18 mouse cellular contexts compared by ENCODE assay signal in the genomic region with DNA sequence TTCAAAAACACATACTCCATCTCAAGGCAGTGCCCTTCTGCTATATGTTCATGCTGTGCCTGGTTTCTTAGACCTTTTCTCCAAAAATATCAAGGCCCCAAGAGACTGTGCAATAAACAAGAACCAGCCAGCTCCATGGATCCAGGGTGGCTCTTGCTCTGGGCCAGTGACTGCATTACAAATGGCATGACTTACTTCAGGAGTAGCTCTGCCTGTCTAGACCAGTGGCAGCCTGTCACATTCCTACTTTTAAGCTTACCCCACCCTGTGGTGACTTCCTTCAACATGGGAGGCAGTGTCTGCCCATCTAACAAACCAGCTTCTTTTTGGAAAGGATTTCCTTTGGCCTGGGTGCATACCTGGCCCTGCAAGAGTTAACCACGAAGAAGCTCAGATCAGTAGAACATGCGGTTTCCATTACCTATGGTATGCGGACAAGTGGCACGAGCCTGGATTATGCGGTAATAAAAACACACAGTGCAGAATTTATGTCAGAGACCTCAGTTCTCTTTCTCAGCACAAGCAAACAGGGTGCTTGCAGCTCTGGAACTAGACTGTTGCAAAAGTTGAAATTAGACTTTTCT.
DNase-seq lines count a peak whose midpoint lies in the region; ATAC-seq lines count a peak whose summit lies in the region.
"Had no signal": no experiment of that assay in that cellular context is flagged by ENCODE, and none has a peak within 500 bp of the region (broad histone marks: within the 10 kb centered on the region; RNA-seq: fewer than 3 reads in every experiment).

No protein-coding gene starts in this region.

- H3K9me3 ChIP-seq in kidney, embryonic 16.5 days (ENCODE audit: low read length): no peaks in the 10 kb centered on the region
- H3K9me3 ChIP-seq in embryonic facial prominence, embryonic 12.5 days: no peaks in the 10 kb centered on the region
- no peaks in the 10 kb centered on the region for H3K9me3 ChIP-seq in limb, embryonic 13.5 days
- H3K9me3 ChIP-seq: forebrain, embryonic 12.5 days; hindbrain, embryonic 13.5 days; megakaryocyte, embryonic 14.5 days had no signal

- no peaks in the 10 kb centered on the region for H3K27me3 ChIP-seq in kidney, embryonic 16.5 days (ENCODE audit: insufficient read depth, low read length)
- H3K27me3 ChIP-seq in embryonic facial prominence, embryonic 12.5 days: no peaks in the 10 kb centered on the region
- H3K27me3 ChIP-seq in limb, embryonic 13.5 days: no peaks in the 10 kb centered on the region
- H3K27me3 ChIP-seq: forebrain, embryonic 12.5 days; hindbrain, embryonic 13.5 days; megakaryocyte, embryonic 14.5 days had no signal

- no peak overlapping the region for H3K9ac ChIP-seq in kidney, embryonic 16.5 days (replicated peaks; ENCODE audit: low read length)
- H3K9ac ChIP-seq in embryonic facial prominence, embryonic 12.5 days: no peak overlapping the region
- no peak overlapping the region for H3K9ac ChIP-seq in limb, embryonic 13.5 days
- H3K9ac ChIP-seq: forebrain, embryonic 12.5 days; hindbrain, embryonic 13.5 days had no signal

- no peak overlapping the region for H3K27ac ChIP-seq in kidney, embryonic 16.5 days (ENCODE audit: low read length)
- H3K27ac ChIP-seq in embryonic facial prominence, embryonic 12.5 days: peak overlapping the region; percentile 81
- peak overlapping the region; percentile 85 for H3K27ac ChIP-seq in limb, embryonic 13.5 days
- H3K27ac ChIP-seq: forebrain, embryonic 12.5 days; hindbrain, embryonic 13.5 days had no signal

- DNase-seq in kidney, postnatal 4 days: no peak
- peak; percentile 11 for DNase-seq in ZHBTc4 (ENCODE audit: low read depth, low spot score)
- DNase-seq in cerebellum, adult 11-12 months: no peak
- DNase-seq in right cerebral cortex, postnatal 25 days: no peak
- DNase-seq: adrenal gland, adult 8-10 months; B cell, adult 2 months; cerebellum, adult 18-20 months; heart, adult 11 months; kidney, adult 18-20 months; layer of hippocampus, postnatal 36 days; lung, adult 18-20 months had no signal

- ATAC-seq in kidney, embryonic 16.5 days (ENCODE audit: low FRiP score, low TSS enrichment): peak; percentile 27; the same call in 1 of the 2 replicates
- peak; percentile 63 for ATAC-seq in embryonic facial prominence, embryonic 12.5 days (ENCODE audit: insufficient number of reproducible peaks, insufficient read depth, low FRiP score, low TSS enrichment)
- peak; percentile 94 for ATAC-seq in limb, embryonic 13.5 days (ENCODE audit: low FRiP score, low read depth)
- ATAC-seq in megakaryocyte, adult 5-6 weeks (ENCODE audit: poor library complexity, severe bottlenecking): no peak

- H3K4me3 ChIP-seq in kidney, embryonic 16.5 days (ENCODE audit: low read length): no peak overlapping the region
- no peak overlapping the region for H3K4me3 ChIP-seq in embryonic facial prominence, embryonic 12.5 days
- no peak overlapping the region for H3K4me3 ChIP-seq in limb, embryonic 13.5 days
- H3K4me3 ChIP-seq: forebrain, embryonic 12.5 days; hindbrain, embryonic 13.5 days; megakaryocyte, embryonic 14.5 days had no signal

- H3K36me3 ChIP-seq in kidney, embryonic 16.5 days (ENCODE audit: insufficient read depth, low read length): no peaks in the 10 kb centered on the region
- no peaks in the 10 kb centered on the region for H3K36me3 ChIP-seq in embryonic facial prominence, embryonic 12.5 days
- H3K36me3 ChIP-seq in limb, embryonic 13.5 days: no peaks in the 10 kb centered on the region
- H3K36me3 ChIP-seq: forebrain, embryonic 12.5 days; hindbrain, embryonic 13.5 days had no signal

- no peaks in the 10 kb centered on the region for H3K4me1 ChIP-seq in kidney, embryonic 16.5 days (ENCODE audit: insufficient read depth, low read length)
- peaks cover 33% of the 10 kb centered on the region for H3K4me1 ChIP-seq in embryonic facial prominence, embryonic 12.5 days
- H3K4me1 ChIP-seq in limb, embryonic 13.5 days: peaks cover 31% of the 10 kb centered on the region
- H3K4me1 ChIP-seq: forebrain, embryonic 12.5 days; hindbrain, embryonic 13.5 days had no signal

- no peak overlapping the region for H3K4me2 ChIP-seq in kidney, embryonic 16.5 days (replicated peaks; ENCODE audit: low read depth, low read length)
- H3K4me2 ChIP-seq in embryonic facial prominence, embryonic 12.5 days (replicated peaks): no peak overlapping the region; the same call in 1 of the 2 replicates
- H3K4me2 ChIP-seq in limb, embryonic 13.5 days (replicated peaks): peak overlapping the region; percentile 11; the same call in 1 of the 2 replicates
- H3K4me2 ChIP-seq: forebrain, embryonic 12.5 days; hindbrain, embryonic 13.5 days had no signal

- WGBS in kidney, embryonic 16.5 days: 27% methylated on average over 5 of the region's 5 CpGs
- 9% methylated on average over 5 of the region's 5 CpGs for WGBS in embryonic facial prominence, embryonic 12.5 days
- 9% methylated on average over 5 of the region's 5 CpGs for WGBS in limb, embryonic 13.5 days
